In the genomic region with DNA sequence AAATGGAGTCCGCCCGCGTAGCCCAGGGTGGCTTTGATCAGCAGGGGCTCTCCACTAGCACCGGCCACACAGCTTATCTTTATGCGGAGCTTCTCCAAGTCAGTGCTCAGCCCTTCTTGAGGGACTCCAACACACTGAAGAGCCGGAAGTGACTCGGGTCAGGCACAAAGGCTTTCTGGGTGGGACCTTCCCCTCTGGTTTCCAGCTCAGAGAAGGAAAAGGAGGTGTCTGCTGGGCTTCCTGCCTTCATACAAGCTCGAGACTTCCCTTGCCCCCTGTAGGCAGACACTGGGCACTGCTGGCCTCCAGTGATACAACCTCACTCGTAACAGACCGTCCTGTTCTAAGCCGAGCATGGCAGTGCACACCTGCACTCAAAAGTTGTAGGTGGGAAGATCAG, we compare ENCODE assay signal across 9 mouse cellular contexts. TPM values are rescaled to one million over a fixed set of nuclear protein-coding genes. Genes with fewer than 3 reads are reported as not detected.
DNase-seq lines count a peak whose midpoint lies in the region; ATAC-seq and TF ChIP-seq lines count a peak whose summit lies in the region.
"Had no signal": no experiment of that assay in that cellular context is flagged by ENCODE, and none has a peak within 500 bp of the region (broad histone marks: within the 10 kb centered on the region; RNA-seq: fewer than 3 reads in every experiment).

No protein-coding gene starts in this region.

- intact Hi-C loops in left cerebral cortex, postnatal 14 days (cut with DNase I): no loop called here

- H3K4me2 ChIP-seq in neural tube, embryonic 13.5 days: peak overlapping the region; percentile 27; the same call in 1 of the 2 replicates
- H3K4me2 ChIP-seq in neural tube, embryonic 15.5 days: no peak overlapping the region
- H3K4me2 ChIP-seq in kidney, embryonic 14.5 days (replicated peaks; ENCODE audit: low read depth, low read length): no peak overlapping the region; the same call in 1 of the 2 replicates
- H3K4me2 ChIP-seq: embryonic facial prominence, embryonic 13.5 days had no signal

- 85% methylated on average over 11 of the region's 11 CpGs for WGBS in neural tube, embryonic 13.5 days
- WGBS in neural tube, embryonic 15.5 days: 83% methylated on average over 11 of the region's 11 CpGs
- 76% methylated on average over 11 of the region's 11 CpGs for WGBS in kidney, embryonic 14.5 days

- 0 out of 2 replicates have a peak, but pooled peaks have one; percentile 16 for TF ChIP-seq CTCF in cortical plate, adult 2 months (IDR thresholded peaks at IDR 0.05; ENCODE audit: extremely low read depth, insufficient read depth, low read length)

- ATAC-seq in neural tube, embryonic 13.5 days (ENCODE audit: low read depth): no peak
- no peak for ATAC-seq in neural tube, embryonic 15.5 days (ENCODE audit: low FRiP score)
- no peak for ATAC-seq in kidney, embryonic 14.5 days (ENCODE audit: low FRiP score, low TSS enrichment)

- no peak overlapping the region for H3K4me3 ChIP-seq in neural tube, embryonic 13.5 days
- no peak overlapping the region for H3K4me3 ChIP-seq in neural tube, embryonic 15.5 days (replicated peaks)
- no peak overlapping the region for H3K4me3 ChIP-seq in cortical plate, adult 2 months (ENCODE audit: insufficient read depth, low read length)
- no peak overlapping the region for H3K4me3 ChIP-seq in kidney, embryonic 14.5 days (ENCODE audit: low read length)
- H3K4me3 ChIP-seq: embryonic facial prominence, embryonic 13.5 days had no signal

- H3K9me3 ChIP-seq in neural tube, embryonic 13.5 days: no peaks in the 10 kb centered on the region
- H3K9me3 ChIP-seq in neural tube, embryonic 15.5 days (replicated peaks): no peaks in the 10 kb centered on the region
- H3K9me3 ChIP-seq in kidney, embryonic 14.5 days (ENCODE audit: control insufficient read depth, low read length): no peaks in the 10 kb centered on the region
- H3K9me3 ChIP-seq: embryonic facial prominence, embryonic 13.5 days had no signal

- no peak overlapping the region for H3K9ac ChIP-seq in neural tube, embryonic 13.5 days
- H3K9ac ChIP-seq in neural tube, embryonic 15.5 days (replicated peaks): no peak overlapping the region
- peak overlapping the region; percentile 18; the same call in 1 of the 2 replicates for H3K9ac ChIP-seq in kidney, embryonic 14.5 days (ENCODE audit: low read depth, low read length)

- 0 out of 2 replicates have a peak overlapping the region, but pooled peaks have one; percentile 13 for H3K27ac ChIP-seq in neural tube, embryonic 13.5 days (replicated peaks)
- H3K27ac ChIP-seq in neural tube, embryonic 15.5 days (replicated peaks): no peak overlapping the region
- H3K27ac ChIP-seq in cortical plate, adult 2 months (ENCODE audit: insufficient read depth, low read length): peak overlapping the region; percentile 76; the same call in 1 of the 2 replicates
- H3K27ac ChIP-seq in kidney, embryonic 14.5 days (ENCODE audit: low read depth, low read length): no peak overlapping the region
- H3K27ac ChIP-seq: embryonic facial prominence, embryonic 13.5 days had no signal

- no peaks in the 10 kb centered on the region for H3K27me3 ChIP-seq in neural tube, embryonic 13.5 days
- no peaks in the 10 kb centered on the region for H3K27me3 ChIP-seq in neural tube, embryonic 15.5 days (replicated peaks)
- no peaks in the 10 kb centered on the region for H3K27me3 ChIP-seq in kidney, embryonic 14.5 days (ENCODE audit: control insufficient read depth, insufficient read depth, low read length)
- H3K27me3 ChIP-seq: embryonic facial prominence, embryonic 13.5 days had no signal

- H3K4me1 ChIP-seq in neural tube, embryonic 13.5 days (replicated peaks): peaks cover 74% of the 10 kb centered on the region
- peaks cover 73% of the 10 kb centered on the region for H3K4me1 ChIP-seq in neural tube, embryonic 15.5 days
- H3K4me1 ChIP-seq in cortical plate, adult 2 months (ENCODE audit: control insufficient read depth, insufficient read depth, low read length): peaks cover 16% of the 10 kb centered on the region
- H3K4me1 ChIP-seq in kidney, embryonic 14.5 days (ENCODE audit: control insufficient read depth, insufficient read depth, low read length): peaks cover 70% of the 10 kb centered on the region

- peak; percentile 89 for DNase-seq in lung, postnatal 36 days
- no peak for DNase-seq in left cerebral cortex, adult 9 months (ENCODE audit: low spot score in 2 of 2)
- DNase-seq in left cerebral cortex, postnatal 14 days (ENCODE audit: low spot score in 2 of 2): no peak
- DNase-seq in gastrocnemius, postnatal 4 days (ENCODE audit: low spot score in 2 of 2): no peak

- H3K36me3 ChIP-seq in neural tube, embryonic 13.5 days: peaks cover 13% of the 10 kb centered on the region; the same call in 1 of the 2 replicates
- peaks cover 2% of the 10 kb centered on the region; the same call in 1 of the 2 replicates for H3K36me3 ChIP-seq in neural tube, embryonic 15.5 days
- peaks cover 7% of the 10 kb centered on the region; the same call in 1 of the 2 replicates for H3K36me3 ChIP-seq in kidney, embryonic 14.5 days (ENCODE audit: control insufficient read depth, insufficient read depth, low read length)

- peak; percentile 45; the same call in 1 of the 2 replicates for TF ChIP-seq POLR2A in cortical plate, adult 2 months (IDR thresholded peaks at IDR 0.05; ENCODE audit: extremely low read depth, insufficient read depth, low read length)

RNA-seq across cellular contexts. Expression of a gene that starts 6.6 kb away (rescaled TPM):
- polyA plus RNA-seq in neural tube, embryonic 13.5 days (2015; fragmentation: Nextera tagmentation; extraction: Ambion mirVana): 42.0 and 45.8 TPM in 2 replicates
- 43.1 and 46.3 TPM in 2 replicates for polyA plus RNA-seq in neural tube, embryonic 15.5 days (2015; fragmentation: Nextera tagmentation; extraction: Ambion mirVana)
- polyA plus RNA-seq in cortical plate, adult 2 months (2012; rRNA removed): 69.6 and 75.6 TPM in 2 replicates
- 45.8 and 63.1 TPM in 2 replicates for polyA plus RNA-seq in kidney, embryonic 14.5 days (2014; fragmentation: Nextera tagmentation; extraction: Ambion mirVana)
- total RNA-seq in left cerebral cortex, postnatal 14 days (2021): 10 to 100 TPM; 56.2 to 56.8 TPM
- 10 to 100 TPM; 72.4 to 77.4 TPM for total RNA-seq in gastrocnemius, postnatal 4 days (2021)

RNA-seq across cellular contexts. Expression of a gene that starts 50.3 kb away (rescaled TPM):
- 0.77 and 1.2 TPM in 2 replicates for polyA plus RNA-seq in neural tube, embryonic 13.5 days (2015; fragmentation: Nextera tagmentation; extraction: Ambion mirVana)
- polyA plus RNA-seq in neural tube, embryonic 15.5 days (2015; fragmentation: Nextera tagmentation; extraction: Ambion mirVana): 0.81 and 1.7 TPM in 2 replicates
- polyA plus RNA-seq in cortical plate, adult 2 months (2012; rRNA removed): 0.71 and 0.78 TPM in 2 replicates
- 3.4 and 3.6 TPM in 2 replicates for polyA plus RNA-seq in kidney, embryonic 14.5 days (2014; fragmentation: Nextera tagmentation; extraction: Ambion mirVana)
- total RNA-seq in left cerebral cortex, postnatal 14 days (2021): 1 to 10 TPM; 1.4 to 2.6 TPM
- total RNA-seq in gastrocnemius, postnatal 4 days (2021): 1 to 10 TPM; 3.8 to 4.0 TPM

RNA-seq across cellular contexts. Expression of a gene that starts 58.6 kb away (rescaled TPM):
- 275 and 281 TPM in 2 replicates for polyA plus RNA-seq in neural tube, embryonic 13.5 days (2015; fragmentation: Nextera tagmentation; extraction: Ambion mirVana)
- 178 and 216 TPM in 2 replicates for polyA plus RNA-seq in neural tube, embryonic 15.5 days (2015; fragmentation: Nextera tagmentation; extraction: Ambion mirVana)
- polyA plus RNA-seq in cortical plate, adult 2 months (2012; rRNA removed): 185 and 194 TPM in 2 replicates
- polyA plus RNA-seq in kidney, embryonic 14.5 days (2014; fragmentation: Nextera tagmentation; extraction: Ambion mirVana): 88.8 and 107 TPM in 2 replicates
- 100 to 1,000 TPM; 142 to 166 TPM for total RNA-seq in left cerebral cortex, postnatal 14 days (2021)
- 10 to 100 TPM; 81.1 to 89.2 TPM for total RNA-seq in gastrocnemius, postnatal 4 days (2021)

Comparison
In these comparisons a context has a peak if more than half of its experiments do, and no peak if none do; other contexts are left out.
1. H3K27ac ChIP-seq: peak in neural tube, embryonic 13.5 days (single experiment) and cortical plate, adult 2 months (single experiment); none in neural tube, embryonic 15.5 days (single experiment) and kidney, embryonic 14.5 days (single experiment).